Mouse (Mus musculus) retina, adult 2 months (tissue): ENCODE data around the gene Cnih4.
A peak's percentile ranks its signal among the peaks of the same experiment; 100 is the strongest.

ENCODE experiments used
- DNase-seq: peaks from one replicate; pipeline ENCODE4 v3.0.0-alpha.2; 2012; ENCODE audit warnings: low read depth, low spot score

Gene Cnih4

DNA sequence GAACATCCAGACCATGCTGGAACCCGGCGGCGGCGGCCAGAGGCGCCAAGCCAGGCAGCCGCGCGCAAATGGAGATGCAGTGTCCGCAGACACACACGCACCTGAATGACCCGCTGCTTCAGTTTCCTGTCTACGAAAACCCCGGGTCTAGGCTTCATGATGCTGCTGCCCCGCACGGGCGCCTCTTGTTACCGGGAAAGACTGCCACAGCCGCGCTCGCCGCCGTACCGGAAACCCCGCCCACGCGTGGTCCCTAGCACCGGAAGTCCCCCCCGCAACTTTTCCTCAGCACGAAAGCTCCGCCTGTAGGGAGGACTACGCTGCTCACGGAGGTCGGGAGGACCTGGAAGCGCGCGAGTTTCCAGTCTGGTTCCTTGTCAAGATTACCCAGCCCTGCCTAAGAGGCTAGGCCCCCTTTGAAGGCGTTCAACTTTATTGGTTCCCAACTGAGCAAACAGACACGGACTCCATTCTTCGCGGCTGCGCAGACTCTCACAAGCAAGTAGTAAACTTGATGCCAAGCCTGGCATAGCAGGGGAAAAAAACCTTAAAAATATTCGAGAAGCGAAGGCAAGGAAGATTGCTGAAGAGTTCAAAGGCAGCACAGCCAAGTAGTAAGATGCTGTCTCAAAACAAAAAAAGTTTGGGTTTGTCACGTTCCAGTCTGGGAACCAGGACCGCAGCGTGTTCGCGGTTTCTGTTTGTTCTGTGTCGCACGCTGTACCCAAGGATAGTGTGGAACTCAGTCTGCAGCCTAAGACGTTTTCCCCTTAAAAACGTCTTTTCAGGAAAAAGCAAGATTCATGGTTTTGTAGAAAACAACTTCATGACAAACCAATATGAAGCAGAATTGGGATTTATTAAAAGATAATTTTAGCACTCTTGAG lies at the start of gene Cnih4, which contains the start of gene Nvl:
TSS of gene Cnih4 (plus strand) at position 744 of the 887 bp plus-strand sequence.
TSS of gene Nvl (minus strand) at position 255 of the 887 bp plus-strand sequence.
- DNase-seq: peak; percentile 86

DNA sequence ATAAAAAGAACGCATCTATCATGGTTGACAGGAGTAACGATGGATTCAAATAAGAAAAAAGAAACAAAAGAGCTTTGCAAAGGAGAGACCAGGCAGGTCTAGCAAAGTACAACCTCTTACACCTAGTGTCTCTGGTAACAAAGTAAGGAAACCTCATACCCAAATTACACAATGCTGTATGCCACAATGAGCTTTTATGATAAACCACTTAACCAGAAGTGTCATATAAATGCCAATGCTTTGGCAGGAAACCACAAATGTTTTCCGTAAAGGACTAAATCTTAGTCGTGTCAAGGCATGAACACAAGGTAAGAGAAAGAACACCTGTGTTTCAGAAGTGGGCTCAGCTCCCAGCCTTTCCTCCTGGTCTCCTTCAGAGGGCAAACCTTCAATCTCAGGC lies 27.4 kb upstream of the Cnih4 start:
- no peak for DNase-seq

DNA sequence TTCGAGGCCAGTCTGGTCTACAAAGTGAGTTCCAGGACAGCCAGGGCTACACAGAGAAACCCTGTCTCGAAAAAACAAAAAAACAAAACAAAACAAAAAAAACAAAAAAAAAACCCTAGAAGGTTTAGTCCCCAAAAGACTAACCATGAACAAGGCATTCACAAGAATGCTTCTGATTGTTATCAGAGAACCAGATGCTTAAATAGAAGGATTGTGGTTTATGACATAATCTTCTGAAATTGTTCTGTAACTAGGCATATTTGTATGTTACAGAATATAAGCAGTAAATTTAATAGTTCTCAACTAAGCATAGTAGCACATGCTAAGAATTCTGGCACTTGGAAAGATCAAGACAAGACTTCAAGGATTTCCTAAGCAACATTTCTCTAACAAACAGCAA lies 20.3 kb upstream of the Cnih4 start:
- no peak for DNase-seq

DNA sequence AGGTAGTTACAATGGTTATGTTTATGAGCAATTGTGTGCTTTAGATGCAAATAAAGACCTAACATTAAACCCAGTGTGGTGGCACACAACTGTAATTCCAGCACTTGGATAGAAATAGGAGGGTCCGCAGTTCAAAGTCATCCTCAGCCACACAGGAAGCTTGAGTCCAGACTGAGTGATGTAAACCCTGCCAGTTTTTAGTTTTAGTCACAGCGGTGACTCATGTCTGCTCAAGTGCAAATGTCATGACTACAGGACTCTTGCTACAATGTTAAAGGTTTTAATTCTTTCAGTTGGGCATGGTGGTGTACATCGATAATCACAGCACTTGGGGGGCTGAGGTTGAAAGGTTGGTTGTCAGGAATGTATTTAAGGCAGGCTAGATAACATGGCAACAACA lies 18.6 kb upstream of the Cnih4 start:
- no peak for DNase-seq

DNA sequence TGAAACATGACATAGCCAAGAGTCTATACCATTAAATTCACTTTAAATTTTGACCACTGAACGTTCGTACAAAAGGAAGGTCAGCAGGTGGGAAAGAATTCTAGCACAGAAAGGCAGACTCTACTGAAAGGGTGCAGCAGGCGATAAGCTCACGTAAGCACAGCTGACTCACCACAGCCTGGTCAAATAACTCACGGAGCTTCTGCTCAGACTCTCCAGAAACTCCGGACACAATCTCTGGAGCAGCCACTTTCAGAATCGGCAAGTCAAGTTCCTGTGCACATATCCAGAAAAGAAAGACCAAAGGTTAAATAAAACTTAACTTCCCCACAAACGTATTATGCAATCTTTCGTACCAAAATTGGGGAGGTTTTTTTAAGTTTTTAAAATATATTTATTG lies 17.7 kb upstream of the Cnih4 start:
- DNase-seq: no peak

DNA sequence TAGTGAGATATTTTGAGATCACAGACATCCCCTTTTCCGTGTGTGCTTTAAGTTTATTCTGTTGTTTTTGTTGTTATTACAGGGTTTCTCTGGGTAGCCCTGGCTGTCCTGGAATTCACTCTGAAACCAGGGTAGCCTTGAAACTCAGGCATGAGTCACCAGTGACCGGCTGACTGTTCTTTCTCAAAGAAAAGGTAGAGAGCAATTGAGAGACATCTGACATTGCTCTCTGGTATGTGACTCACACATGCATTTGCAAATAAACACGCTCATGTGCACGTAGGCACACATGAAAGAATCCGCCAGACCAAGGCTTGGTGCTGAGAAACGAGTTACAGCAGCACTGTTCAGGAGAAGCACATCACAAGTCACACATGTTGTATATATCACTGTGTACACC lies 12.6 kb upstream of the Cnih4 start:
- no peak for DNase-seq

DNA sequence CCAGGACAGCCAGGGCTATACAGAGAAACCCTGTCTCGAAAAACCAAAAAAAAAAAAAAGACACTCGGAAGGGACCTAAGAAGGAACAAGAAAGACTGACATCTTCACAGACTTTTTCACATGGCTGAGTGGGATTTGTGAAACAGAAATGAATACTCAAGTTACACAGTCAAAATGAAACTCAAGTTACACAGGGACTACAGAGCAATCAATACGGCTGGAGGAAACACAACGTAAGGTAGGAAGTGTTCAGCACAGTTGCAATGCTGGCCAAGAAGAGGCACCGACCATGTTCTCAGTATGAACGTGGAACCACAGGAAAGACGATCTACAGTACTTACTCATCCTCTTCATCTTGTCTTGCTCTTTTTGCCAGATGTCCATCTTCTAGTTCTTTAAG lies 5.8 kb upstream of the Cnih4 start:
- no peak for DNase-seq

DNA sequence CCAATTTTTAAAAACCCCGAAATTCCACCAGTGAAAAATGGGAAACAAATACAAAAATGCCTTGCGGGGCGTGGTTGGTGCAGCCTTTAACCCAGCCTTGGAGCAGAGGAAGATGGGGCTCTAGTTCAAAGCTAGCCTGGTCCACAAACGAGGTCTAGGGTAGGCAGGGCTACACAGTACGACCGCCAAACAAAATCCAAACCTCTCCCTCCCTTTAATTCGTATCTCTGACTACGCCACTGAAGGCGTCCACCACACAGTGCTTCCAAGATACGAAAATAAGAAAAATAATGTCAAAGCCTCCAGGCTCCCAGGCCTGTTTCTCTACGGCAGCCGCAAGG lies 914 bp upstream of the Cnih4 start:
- no peak for DNase-seq

DNA sequence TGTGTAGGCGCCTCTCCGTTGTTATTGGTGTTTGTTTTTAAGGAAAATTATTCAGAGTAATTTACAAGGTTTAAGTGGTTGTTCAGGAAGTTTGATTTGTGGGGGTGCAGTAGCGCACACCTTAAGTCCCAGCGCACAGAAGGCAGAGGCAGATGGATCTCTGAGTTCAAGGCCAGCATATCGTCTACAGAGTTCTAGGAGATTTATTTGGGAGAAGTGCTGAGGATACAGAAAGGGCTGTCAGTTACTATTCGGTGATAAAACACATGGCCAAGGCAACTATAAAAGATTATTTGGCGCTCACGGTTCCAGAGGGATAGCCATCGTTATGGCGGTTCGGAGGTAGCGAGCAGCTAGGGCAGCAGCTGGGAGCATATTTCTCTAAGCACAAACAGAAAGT lies 473 bp downstream of the Cnih4 start:
- DNase-seq: no peak

DNA sequence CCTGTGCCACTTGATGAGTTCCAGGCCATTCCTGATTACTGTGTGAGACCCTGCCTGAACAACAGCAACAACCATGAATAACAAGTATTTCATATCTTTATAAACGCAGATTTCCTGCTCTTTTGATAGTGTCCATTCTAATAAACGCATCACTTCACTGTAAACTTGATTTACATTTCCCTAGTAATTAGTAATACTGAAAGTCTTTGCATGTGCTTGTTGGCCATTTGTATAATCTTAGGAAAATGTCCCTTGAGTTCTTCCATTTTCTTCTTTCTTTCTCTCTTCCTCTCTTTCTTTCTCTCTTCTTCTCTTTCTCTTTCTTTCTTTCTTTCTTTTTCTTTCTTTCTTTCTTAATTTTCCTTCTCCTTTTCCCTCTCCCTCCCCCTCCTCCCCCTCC lies 1.7 kb downstream of the Cnih4 start:
- DNase-seq: no peak

DNA sequence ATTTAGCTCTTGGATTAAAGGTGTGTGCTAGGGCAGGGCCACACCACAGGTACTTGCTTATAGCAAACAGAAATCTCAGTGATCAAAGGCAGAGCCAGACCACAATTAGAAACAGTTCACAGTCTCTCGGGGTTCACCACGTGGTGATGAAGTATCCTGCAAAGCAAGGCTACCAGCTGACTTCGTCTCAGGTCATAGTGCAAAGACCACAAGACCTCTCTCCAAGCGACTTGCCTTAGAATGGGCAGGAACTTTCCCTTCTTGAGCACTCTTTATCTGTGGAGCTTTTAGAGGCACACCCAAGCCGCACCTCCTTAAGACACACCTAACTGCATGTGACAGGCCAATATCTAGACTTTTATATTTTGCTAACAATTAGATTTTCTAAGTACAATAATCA lies 4.0 kb downstream of the Cnih4 start:
- DNase-seq: no peak

DNA sequence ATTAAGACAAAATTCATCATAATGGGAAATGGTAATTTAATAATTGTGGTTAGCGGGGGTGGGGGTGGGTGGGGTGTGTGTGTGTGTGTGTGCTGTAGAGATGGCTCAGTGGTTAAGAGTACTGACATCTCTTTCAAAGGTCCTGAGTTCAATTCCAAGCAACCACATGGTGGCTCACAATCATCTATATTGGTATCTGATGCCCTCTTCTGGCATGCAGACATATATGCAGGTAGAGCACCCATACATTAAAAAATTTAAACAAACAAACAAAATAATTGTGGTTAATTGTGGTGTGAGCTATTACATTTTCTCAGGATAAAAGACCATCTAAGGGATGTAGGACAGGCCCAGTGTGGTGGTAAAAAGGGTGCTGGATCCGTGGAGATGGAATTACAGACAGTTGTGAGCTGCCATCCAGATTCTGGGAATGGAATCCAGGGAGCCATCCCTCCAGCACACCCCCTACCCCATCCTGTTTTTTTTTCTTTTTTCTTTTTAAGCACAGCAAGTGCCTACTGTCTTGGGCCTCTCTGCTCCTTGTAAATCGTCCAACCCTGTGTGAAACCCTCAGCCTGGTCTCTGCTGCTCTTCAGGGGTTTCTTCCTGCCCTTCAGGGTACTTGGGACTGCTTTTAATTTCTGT lies 5.0 kb downstream of the Cnih4 start:
- DNase-seq: no peak

DNA sequence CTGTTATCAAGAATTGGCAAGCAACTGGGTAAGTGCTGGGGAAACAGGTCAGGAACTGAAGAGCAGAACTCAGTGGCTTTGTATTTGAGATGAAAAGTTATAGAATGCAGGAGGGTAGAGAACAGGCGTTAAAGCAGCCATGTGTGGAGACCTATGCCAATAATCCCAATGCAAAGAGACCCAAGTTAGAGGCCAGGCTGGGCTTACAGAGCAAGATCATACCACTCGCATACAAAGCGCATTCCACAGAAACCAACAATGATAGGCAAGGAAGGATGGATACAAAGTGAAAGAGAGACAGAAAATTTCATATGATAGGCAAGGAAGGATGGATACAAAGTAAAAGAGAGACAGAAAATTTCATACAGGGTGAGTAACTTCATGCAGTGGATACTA lies 5.9 kb downstream of the Cnih4 start:
- no peak for DNase-seq

DNA sequence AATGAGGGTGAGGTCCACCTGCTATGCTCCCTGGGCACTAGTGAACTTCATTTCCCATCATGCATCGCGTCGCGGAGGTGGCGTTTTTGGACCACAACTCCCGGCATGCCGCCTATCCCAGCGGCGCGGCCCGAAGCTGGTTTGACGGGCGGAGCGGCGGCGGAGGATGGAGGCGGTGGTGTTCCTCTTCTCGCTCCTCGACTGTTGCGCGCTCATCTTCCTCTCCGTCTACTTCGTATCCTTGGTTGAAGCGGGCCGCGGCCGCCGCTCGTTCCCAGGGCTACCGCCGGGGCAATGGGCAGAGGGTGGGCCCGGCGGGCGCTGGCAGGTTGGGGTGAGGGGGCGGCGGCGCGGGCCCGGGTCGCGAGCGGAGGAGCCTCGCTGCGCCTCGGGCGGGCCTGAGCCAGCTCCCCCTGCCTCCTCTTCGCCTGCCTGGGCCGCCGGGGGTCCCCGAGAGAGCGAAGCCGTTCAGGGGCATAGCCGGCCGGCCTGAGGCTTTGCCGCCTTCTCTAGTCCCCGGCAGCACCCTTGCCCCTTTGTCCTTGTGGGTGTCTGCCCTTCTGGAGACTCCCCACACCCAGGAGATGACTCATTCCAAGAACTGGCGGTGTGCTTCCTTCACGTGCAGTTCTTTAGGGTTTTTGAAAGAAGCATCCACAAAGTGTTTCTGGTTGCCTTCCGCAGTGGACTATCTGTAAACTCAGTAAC lies 6.5 kb downstream of the Cnih4 start:
- DNase-seq: peak; percentile 73

DNA sequence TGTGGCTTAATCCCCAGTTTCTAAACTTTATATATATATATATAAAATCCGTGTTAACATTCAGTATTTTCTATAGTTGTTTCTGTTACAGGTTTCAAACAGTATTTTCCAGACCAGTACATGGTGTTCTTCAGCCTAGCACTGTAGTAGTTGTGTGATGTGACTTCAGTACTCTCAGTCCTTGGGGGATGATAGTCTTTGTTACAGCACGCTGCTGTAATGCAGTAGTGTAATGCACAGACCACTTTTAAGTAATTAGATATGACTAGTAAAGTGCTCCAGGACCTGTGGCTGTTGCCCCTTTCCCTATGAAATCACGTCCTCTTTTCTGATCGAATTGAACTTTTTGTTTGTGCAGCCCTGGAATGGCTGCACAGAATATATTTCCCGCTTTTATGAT lies 7.0 kb downstream of the Cnih4 start:
- no peak for DNase-seq

DNA sequence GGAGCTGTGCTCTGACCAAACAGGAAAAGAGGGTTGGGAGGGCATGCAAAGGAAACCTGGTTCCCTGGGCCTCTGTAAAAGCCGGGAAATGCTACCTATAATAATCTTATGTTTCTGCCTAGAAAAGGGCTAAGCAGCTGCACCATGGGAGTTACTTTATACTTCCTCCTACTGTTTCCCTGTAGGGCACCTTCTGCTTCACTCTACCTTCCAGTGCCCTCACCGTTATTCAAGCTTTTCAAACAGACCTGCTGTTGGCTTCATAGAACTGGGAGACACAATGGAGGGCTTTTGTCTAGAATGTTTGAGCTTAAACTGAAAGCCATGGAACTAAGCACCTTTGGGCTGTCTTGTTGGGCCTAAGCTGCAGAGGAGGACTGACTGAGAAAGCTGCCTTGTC lies 23.3 kb downstream of the Cnih4 start:
- no peak for DNase-seq

DNA sequence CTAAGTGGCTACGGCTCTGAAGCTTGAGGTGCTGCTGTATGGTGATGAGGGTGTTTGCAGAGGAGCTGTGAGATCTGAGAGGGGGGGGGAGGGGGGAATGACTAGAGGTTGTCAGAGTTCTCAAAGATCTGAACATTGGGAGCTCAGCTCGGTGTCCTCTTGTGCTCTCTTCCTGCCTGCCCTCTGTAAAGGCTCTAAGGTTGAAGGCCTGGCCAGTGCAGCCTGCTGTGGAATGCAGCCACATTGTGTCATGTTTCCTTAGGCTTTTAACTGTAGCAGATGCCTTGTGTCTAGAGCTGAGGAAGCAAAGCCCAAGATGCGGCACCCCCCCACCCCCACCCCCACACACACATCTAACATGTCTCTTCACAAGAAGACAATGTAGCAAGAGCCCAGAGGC lies 23.9 kb downstream of the Cnih4 start:
- DNase-seq: no peak

DNA sequence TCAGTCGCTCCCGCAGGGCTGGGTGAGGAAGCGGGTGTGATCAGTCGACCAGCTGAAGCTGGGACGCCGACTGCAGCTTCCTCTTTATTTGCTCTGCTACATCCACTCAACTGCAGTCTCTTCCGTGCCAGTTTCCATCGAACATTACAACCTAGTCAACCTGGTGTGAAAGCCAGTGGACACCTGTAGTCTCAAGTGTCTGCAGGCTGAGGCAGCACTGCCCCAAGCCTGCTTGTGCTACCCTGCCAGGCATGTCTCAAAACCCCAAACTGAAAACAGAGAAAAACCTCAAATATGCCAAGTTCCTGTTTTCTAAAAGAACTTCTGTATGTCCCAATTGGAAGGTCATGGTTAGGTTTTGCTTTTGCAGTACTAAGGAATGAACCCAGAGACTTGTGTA lies 25.7 kb downstream of the Cnih4 start:
- DNase-seq: no peak

DNA sequence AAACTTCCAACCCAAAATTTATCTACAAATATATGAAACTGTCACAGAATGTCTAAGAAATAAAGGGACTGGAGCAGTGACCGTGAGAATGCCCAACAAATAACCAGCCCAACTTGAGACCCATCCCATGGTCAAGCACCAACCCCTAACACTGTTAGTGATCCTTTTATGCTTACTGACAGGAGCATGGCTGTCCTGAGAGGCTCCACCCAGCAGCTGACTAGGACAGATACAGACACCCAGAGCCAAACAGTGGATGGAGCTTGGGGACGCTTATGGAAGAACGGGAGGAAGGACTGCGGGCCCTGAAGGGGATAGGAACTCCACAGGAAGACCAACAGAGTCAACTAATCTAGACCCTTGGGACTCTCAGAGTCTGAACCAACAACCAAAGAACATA lies 44.4 kb downstream of the Cnih4 start:
- DNase-seq: no peak

DNA sequence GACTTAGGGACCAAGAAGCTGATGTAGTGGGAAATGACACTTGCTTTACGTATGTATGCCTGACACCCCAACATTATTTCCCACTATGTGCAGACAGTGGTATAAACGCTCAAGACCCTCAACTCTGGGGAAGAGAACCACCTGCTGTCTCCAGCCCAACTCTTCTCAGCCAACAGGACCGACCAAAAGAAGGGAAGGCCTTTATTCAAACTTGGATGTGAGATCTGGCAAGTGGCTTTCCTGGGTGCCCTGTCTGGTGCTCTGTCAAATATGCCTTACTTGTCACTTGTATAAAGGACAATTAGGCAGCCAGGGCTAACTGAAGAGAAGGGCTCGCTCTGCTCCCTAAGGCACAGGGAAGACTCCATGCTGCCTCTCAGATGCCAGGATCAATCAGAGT lies 55.0 kb downstream of the Cnih4 start:
- no peak for DNase-seq

DNA sequence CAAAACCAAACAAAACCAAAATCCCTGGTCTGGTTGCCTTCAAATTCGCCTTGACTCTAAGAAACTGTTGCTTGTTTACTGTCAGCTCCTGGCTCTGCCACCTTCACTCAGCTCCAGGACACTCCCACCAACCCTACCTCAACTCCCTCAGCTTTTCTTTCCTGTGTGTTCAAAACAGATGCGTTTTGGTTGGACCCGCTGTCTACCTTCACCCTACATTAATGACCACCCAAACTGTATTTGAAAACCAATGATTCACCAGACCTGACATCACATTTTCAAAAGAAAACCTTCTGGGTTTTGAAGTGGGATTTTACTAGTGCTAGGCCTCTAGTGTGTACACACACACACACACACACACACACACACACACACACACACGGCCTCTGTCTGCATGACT lies 65.7 kb downstream of the Cnih4 start:
- DNase-seq: no peak

DNA sequence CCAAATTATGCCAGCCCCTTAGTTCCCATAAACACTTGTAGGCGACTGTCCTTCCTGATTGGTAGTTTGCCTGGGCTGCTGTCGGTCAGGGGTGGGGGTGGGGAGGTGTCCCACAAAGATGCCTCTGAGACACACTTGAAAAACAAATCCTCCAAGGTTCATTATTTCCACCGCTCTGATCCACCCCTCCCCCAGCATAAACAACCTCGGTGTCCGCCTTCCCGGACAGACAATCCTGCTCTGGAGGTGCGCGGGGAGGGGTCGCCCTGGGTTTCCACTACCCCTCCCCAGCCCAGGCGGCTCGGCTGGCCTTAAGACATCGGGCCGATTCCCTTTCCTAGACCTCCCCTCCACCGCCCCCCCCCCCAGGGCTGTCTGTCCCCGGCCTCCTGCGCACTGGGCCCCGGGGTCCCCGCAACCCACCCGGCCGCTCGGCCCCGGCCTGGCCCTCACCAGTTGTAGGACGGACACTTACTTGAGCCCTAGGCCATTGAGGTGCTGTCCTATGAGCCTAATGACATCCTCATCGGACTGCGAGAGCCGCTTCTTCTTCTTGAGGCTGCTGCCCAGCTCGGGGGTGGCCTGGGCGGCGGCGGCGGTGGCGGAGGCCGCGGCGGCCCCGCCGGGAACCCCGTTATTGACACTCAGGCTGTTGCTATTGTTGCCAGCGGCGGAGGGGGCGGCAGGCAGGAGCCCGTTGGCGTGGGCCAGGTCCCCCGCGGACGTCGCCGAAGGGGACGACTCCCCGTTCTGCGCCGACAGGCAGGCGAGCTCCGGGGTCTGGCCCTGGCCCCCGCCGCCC lies 66.3 kb downstream of the Cnih4 start:
- DNase-seq: no peak
